Mouse (Mus musculus) CH12.LX (cell line): ENCODE measurements around the gene Ryk. TPM values are rescaled to one million over a fixed set of nuclear protein-coding genes. Genes with fewer than 3 reads are reported as not detected.

ENCODE experiments used
- DNase-seq: peaks from one replicate; pipeline ENCODE4 v3.0.0-alpha.2; 2013; ENCODE audit errors: extremely low read depth
- H3K27ac ChIP-seq: 2 replicates; pipeline ENCODE4 v1.5.1; 2012; ENCODE audit warnings: low read depth, mild to moderate bottlenecking, control low read depth, moderate library complexity; ENCODE audit not compliant: insufficient read depth
- H3K27me3 ChIP-seq: replicated peaks from 2 replicates; pipeline ENCODE3; 2012; ENCODE audit warnings: inconsistent platforms
- H3K36me3 ChIP-seq, 2 experiments: replicated peaks in 1 of 2; 2 replicates each; pipeline versions ENCODE3 to v1.6.1; 2012; ENCODE audit warnings: inconsistent platforms in 1 of 2, low read length in 1 of 2, mild to moderate bottlenecking in 1 of 2, mixed read lengths in 1 of 2, moderate library complexity in 1 of 2; ENCODE audit not compliant: control insufficient read depth in 1 of 2, insufficient read depth in 1 of 2
- H3K4me1 ChIP-seq, 2 experiments: 2 replicates each; pipeline ENCODE4 v1.6.1; 2012; ENCODE audit warnings: inconsistent platforms in 1 of 2, moderate library complexity in 1 of 2; ENCODE audit not compliant: insufficient read depth in 2 of 2, control insufficient read depth in 1 of 2
- H3K4me2 ChIP-seq: 2 replicates; pipeline ENCODE4 v1.6.1; 2012; ENCODE audit warnings: low read depth, mild to moderate bottlenecking, control low read depth; ENCODE audit not compliant: poor library complexity, insufficient read depth, severe bottlenecking
- H3K4me3 ChIP-seq, 3 experiments: fragments of 150-350 bp in 1 of 3; sonication (generic) in 1 of 3; replicated peaks in 1 of 3; 2 replicates each; pipeline versions ENCODE3 to v1.5.1; 2011 to 2012; ENCODE audit warnings: low read depth in 2 of 3, low read length in 2 of 3, mild to moderate bottlenecking in 2 of 3, moderate library complexity in 2 of 3, control low read depth in 1 of 3, improper control_type of control experiment in 1 of 3, inconsistent platforms in 1 of 3, mixed read lengths in 1 of 3; ENCODE audit not compliant: poor library complexity in 1 of 3
- H3K79me2 ChIP-seq: replicated peaks from 2 replicates; pipeline ENCODE4 v1.6.1; 2012; ENCODE audit warnings: mild to moderate bottlenecking, moderate library complexity; ENCODE audit not compliant: control insufficient read depth, poor library complexity, insufficient read depth, severe bottlenecking; ENCODE audit errors: extremely low read depth
- H3K9ac ChIP-seq: 2 replicates; pipeline ENCODE4 v1.6.1; 2012; ENCODE audit warnings: low read depth, mild to moderate bottlenecking, control low read depth, moderate library complexity; ENCODE audit not compliant: insufficient read depth
- H3K9me3 ChIP-seq: replicated peaks from 2 replicates; pipeline ENCODE3; 2012; ENCODE audit warnings: low read length, inconsistent platforms, mixed read lengths
- BHLHE40 ChIP-seq: IDR thresholded peaks from 2 replicates; pipeline ENCODE4 v1.6.1; 2011; ENCODE audit warnings: mild to moderate bottlenecking, low read depth, low read length, improper control_type of control experiment
- CHD2 ChIP-seq: IDR thresholded peaks from 2 replicates; pipeline ENCODE4 v1.6.1; 2011; ENCODE audit warnings: low read length, improper control_type of control experiment
- EP300 ChIP-seq: IDR thresholded peaks from 2 replicates; pipeline ENCODE4 v1.6.1; 2011; ENCODE audit warnings: low read length, improper control_type of control experiment
- IRF4 ChIP-seq: IDR thresholded peaks from 2 replicates; pipeline ENCODE4 v1.6.1; 2014; ENCODE audit warnings: low read depth, mild to moderate bottlenecking, inconsistent platforms, low read length, improper control_type of control experiment
- MAX ChIP-seq: IDR thresholded peaks from 2 replicates; pipeline ENCODE4 v1.6.1; 2011; ENCODE audit warnings: low read length, improper control_type of control experiment
- MEF2A ChIP-seq: IDR thresholded peaks from 2 replicates; pipeline ENCODE4 v1.6.1; 2014; ENCODE audit warnings: low read depth, mild to moderate bottlenecking, inconsistent platforms, low read length, improper control_type of control experiment, borderline replicate concordance
- MYC ChIP-seq: IDR thresholded peaks from 2 replicates; pipeline ENCODE4 v1.6.1; 2011; ENCODE audit warnings: low read depth, mild to moderate bottlenecking, improper control_type of control experiment, low read length
- POLR2A ChIP-seq: IDR thresholded peaks from 2 replicates; pipeline ENCODE4 v1.6.1; 2011; ENCODE audit warnings: low read depth, mild to moderate bottlenecking, improper control_type of control experiment, low read length
- POLR2AphosphoS2 ChIP-seq: IDR thresholded peaks from 2 replicates; pipeline ENCODE4 v1.6.1; 2011; ENCODE audit warnings: low read depth, low read length, improper control_type of control experiment
- RAD21 ChIP-seq: IDR thresholded peaks from 2 replicates; pipeline ENCODE4 v1.6.1; 2011; ENCODE audit warnings: low read depth, mild to moderate bottlenecking, low read length, improper control_type of control experiment, moderate library complexity
- RCOR1 ChIP-seq: conservative IDR thresholded peaks from 2 replicates; pipeline ENCODE4 v1.6.1; 2012; ENCODE audit warnings: low read depth, mild to moderate bottlenecking, inconsistent platforms, low read length, improper control_type of control experiment
- USF2 ChIP-seq: conservative IDR thresholded peaks from 2 replicates; pipeline ENCODE4 v1.6.1; 2011; ENCODE audit warnings: low read depth, low read length, improper control_type of control experiment
- ZKSCAN1 ChIP-seq: IDR thresholded peaks from 2 replicates; pipeline ENCODE4 v1.6.1; 2012; ENCODE audit warnings: low read depth, inconsistent platforms, low read length, improper control_type of control experiment, borderline replicate concordance
- ZMIZ1 ChIP-seq: IDR thresholded peaks from 2 replicates; pipeline ENCODE4 v1.6.1; 2012; ENCODE audit warnings: low read depth, mild to moderate bottlenecking, inconsistent platforms, low read length, improper control_type of control experiment
- dilution Hi-C: fragments of 300-500 bp; cut with MboI; formaldehyde crosslinking; loops from 2 replicates; pipeline ENCODE4 v1.14.3; 2020; ENCODE audit warnings: low sequenced_read_pairs; ENCODE audit not compliant: extremely low pct_unique_long_range_greater_than_20kb, extremely low pct_ligation_motif_present
- in situ Hi-C: fragments of 300-500 bp; cut with MboI; formaldehyde crosslinking; loops from 3 replicates; pipeline ENCODE4 v1.14.3; 2019; ENCODE audit warnings: low sequenced_read_pairs, low pct_ligation_motif_present, low pct_unique_long_range_greater_than_20kb, mixed read lengths
- polyA plus RNA-seq: library from polyadenylated mRNA; unstranded; fragments of >175 nt; gene quantifications from 2 replicates; pipeline ENCODE4 v1.2.1, GENCODE M21; 2012; ENCODE audit warnings: low read depth; ENCODE audit not compliant: insufficient read length
- total RNA-seq, 2 experiments: library from RNA; depleted of rRNA; stranded (reverse); fragments of 300-350 nt in 1 of 2; fragments of >200 nt in 1 of 2; gene quantifications; 2 replicates each; pipeline ENCODE4 v1.2.3; 2012 to 2014

Ryk gene
- total and polyA plus RNA-seq, 3 experiments: 12.8 to 27.2 (median 21.4) TPM

DNA sequence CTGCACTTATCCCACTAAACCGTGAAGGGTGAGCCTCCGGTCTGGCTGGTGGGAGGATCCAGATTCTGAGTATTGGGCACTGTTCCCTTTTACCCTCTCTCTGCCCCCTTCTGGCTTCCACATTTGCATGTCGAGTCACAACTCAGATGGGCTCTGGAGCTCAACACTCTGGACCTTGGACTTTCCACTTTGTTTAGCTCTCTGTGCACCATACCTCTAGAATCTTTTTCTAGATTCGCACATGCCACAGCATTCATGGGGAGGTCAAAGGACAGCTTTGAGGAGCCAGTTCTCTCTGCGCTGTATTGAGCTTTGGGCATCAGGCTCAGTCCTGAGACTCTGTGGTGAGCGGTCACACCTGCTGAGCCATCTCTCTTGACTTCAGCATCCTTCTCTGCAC, 11.1 kb downstream of the Ryk start:
- Histone ChIP-seq H3K4me1 (peaks cover 2 to 27% of the 10 kb centered on the region in 2 experiments; a peak in 2 of 4 replicates), H3K27ac (no peak overlapping the region), H3K4me2 (no peak overlapping the region), H3K27me3 (no peaks in the 10 kb centered on the region), H3K36me3 (no peaks in the 10 kb centered on the region), H3K4me3 (no peak overlapping the region), H3K9ac (no peak overlapping the region), H3K9me3 (no peaks in the 10 kb centered on the region), H3K79me2 (no peaks in the 10 kb centered on the region; the same call in 1 of the 2 replicates)
- no peak for DNase-seq
- in situ Hi-C loops: no loop called here
- dilution Hi-C loops: no loop called here
- no peak for TF ChIP-seq ZMIZ1
- TF ChIP-seq ZKSCAN1: no peak
- TF ChIP-seq POLR2AphosphoS2: no peak
- no peak for TF ChIP-seq RAD21
- no peak for TF ChIP-seq USF2

DNA sequence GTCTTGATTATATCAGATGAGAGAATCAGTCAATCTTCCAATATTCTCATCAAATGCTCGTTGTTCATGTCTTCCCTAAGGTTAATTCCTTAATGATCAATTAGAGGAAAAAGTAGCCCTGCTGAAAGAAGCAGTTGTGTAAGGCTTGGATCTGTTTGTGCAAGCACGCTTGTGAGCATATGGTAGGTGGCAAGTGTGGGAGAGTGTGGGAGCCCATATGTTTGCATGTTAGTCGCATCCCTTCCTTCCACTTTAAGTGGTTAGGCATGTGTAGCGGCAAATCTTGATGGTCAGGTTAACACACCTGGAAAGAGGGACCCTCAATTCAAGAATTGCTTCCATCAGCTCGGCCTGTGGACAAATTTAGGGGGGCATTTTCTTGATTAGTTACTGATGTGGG, 11.6 kb downstream of the Ryk start:
- Histone ChIP-seq H3K27me3 (no peaks in the 10 kb centered on the region), H3K79me2 (no peaks in the 10 kb centered on the region; the same call in 1 of the 2 replicates), H3K27ac (no peak overlapping the region), H3K4me3 (no peak overlapping the region), H3K36me3 (no peaks in the 10 kb centered on the region), H3K9me3 (no peaks in the 10 kb centered on the region), H3K4me2 (no peak overlapping the region), H3K4me1 (peaks cover 2 to 27% of the 10 kb centered on the region in 2 experiments; a peak in 2 of 4 replicates)
- in situ Hi-C loops (no loop called here), dilution Hi-C loops (no loop called here)
- DNase-seq: no peak
- TF ChIP-seq CHD2 (no peak), POLR2A (no peak), RCOR1 (no peak)
- TF ChIP-seq, all 38 proteins: peak for 0
- H3K9ac ChIP-seq: no peak overlapping the region

DNA sequence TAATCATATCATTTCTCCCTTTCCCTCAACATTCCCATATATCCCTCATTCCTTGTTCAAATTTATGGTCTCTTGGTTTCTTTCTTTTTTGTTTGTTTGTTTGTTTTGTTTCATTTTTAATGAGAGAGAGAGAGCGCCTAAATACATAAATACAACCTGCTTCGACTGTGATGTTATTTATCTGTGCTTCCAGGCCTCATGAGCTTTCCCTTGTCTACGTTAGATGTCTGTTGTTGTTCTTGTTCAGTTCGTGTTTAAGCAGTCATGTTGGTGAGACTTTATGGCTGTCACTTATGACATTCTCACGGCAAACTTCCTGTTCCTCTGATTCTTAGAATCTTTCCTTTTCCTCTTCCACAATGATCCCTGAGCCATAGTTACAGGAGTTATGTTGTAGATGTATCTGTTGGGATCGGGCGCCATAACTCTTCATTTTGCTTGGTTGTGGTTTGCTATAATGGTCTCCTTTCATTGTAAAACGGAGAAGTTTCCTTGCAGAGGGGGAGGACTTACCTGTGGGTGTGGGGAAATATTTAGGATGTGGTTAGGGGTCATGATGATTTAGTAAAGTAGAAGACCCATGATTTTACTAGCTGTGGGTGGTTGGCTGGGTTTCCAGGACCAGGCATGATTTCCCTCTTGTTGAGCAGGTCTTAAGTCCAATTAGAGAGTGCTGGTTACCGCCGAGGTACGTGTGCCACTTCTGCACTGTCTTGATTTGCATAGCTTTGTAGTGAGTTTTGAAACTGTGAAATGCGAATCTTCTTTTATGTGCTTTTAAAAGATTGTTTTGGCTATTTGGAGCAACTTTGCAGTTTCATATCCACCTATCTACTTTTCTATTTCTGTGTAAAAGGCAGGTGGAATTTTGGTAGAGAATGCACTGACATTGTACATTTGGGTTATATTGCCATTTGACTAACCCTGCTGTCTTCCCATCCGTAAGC, 17.6 kb downstream of the Ryk start:
- H3K27ac ChIP-seq: no peak overlapping the region
- H3K4me3 ChIP-seq: no peak overlapping the region
- in situ Hi-C loops: no loop called here

More for the DNA sequence above, 17.6 kb downstream of the Ryk start:
- Histone ChIP-seq H3K9me3 (peaks cover 3% of the 10 kb centered on the region), H3K4me1 (peaks cover 9 to 21% of the 10 kb centered on the region in 2 experiments), H3K4me2 (peak overlapping the region; percentile 93), H3K9ac (no peak overlapping the region), H3K27me3 (no peaks in the 10 kb centered on the region), H3K36me3 (peaks cover 0 to 4% of the 10 kb centered on the region in 2 experiments), H3K79me2 (peaks cover 5% of the 10 kb centered on the region; the same call in 1 of the 2 replicates)
- dilution Hi-C loops: no loop called here
- DNase-seq: no peak
- 0 out of 2 replicates have a peak, but pooled peaks have one; percentile 34 for TF ChIP-seq EP300
- no peak for TF ChIP-seq MYC
- TF ChIP-seq MAX: no peak
- TF ChIP-seq BHLHE40: peak; percentile 70
- TF ChIP-seq IRF4: peak; percentile 26; the same call in 1 of the 2 replicates
- TF ChIP-seq MEF2A: peak; percentile 66; the same call in 1 of the 2 replicates
